Mouse (Mus musculus): ENCODE measurements around the gene Tmsb10. TPM values are rescaled to one million over a fixed set of nuclear protein-coding genes. Genes with fewer than 3 reads are reported as not detected.

Gene Tmsb10
- polyA plus RNA-seq (2012; rRNA removed), result 39.2 and 41.2 TPM in 2 replicates

GRCm38 (mm10) chr6:72958662-72959071 lies at the start of gene Tmsb10:
Gene Tmsb10 (minus strand): TSS chr6:72958748.
- no peak for DNase-seq (ENCODE audit: low read depth)

GRCm38 (mm10) chr6:73003601-73004000 lies 45.1 kb upstream of the Tmsb10 start:
- no peak for DNase-seq (ENCODE audit: low read depth)

DNA sequence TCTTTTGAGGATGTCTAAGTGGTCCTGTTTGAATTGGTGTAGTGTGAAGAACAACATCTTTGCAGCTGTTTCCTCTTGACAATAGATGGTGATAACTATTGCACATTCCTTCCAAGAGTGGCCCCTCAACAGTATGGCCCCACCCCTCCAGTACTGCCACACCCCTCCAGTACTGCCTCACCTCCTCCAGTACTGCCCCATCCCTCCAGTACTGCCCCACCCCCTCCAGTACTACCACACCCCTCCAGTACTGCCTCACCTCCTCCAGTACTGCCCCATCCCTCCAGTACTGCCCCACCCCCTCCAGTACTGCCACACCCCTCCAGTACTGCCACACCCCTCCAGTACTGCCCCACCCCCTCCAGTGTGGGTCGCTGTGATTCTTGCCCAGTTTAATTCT lies 43.8 kb upstream of the Tmsb10 start:
- no peak for DNase-seq (ENCODE audit: low read depth)

GRCm38 (mm10) chr6:72998809-72999208 lies 40.3 kb upstream of the Tmsb10 start:
- no peak for DNase-seq (ENCODE audit: low read depth)

GRCm38 (mm10) chr6:72993688-72994082 lies 35.1 kb upstream of the Tmsb10 start:
- DNase-seq (ENCODE audit: low read depth), result no peak

DNA sequence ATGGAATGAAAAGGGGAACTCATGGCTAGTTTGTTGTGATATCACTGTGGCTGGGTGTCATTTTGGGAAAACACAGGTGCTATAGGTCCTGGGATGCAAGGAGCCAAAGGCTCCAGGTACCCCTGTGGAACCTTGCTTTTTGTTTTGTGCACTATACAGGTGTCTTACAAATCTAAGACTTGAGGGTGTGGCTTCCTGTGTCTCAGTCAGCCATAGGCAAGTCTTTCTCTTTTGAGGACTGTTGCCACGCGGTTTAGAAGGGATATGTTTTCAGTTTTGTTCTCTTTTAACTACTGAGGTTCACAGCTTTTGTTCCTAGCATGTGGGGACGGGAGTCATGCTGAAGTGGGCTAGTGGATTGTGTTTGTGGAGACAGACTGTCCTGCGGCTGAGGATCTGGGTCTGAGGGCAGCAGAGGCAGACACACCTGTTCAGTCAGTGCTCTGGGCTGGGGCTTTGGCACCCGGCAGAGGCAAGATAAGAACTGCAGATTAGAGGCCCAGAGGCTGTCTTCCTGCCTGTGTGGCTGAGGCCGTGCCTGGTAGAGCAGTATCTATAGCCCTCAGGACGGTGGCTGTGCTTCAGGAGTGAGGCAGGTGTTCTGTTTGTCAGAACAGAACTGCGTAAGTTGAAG lies 34.6 kb upstream of the Tmsb10 start:
- DNase-seq (ENCODE audit: low read depth), result no peak

DNA sequence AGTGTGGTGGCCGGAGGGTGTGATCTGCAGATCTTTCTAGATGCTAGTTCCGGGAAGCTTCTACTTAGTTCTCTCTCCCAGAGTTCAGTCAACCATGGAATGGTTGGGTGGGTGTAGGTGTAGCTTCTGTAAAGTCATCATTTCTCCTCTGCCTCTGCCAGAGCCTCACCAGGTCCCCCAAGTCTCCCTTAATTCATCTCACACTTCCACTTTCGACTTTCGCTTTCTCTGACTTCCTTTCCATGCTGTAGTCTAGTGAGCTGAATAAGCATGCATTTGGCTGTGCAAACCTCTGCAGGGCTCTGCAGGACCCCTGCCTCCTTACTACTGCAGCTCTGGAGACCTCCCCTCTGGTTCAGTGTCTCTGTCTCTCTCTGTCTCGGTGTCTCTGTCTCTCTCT lies 31.7 kb upstream of the Tmsb10 start:
- no peak for DNase-seq (ENCODE audit: low read depth)

DNA sequence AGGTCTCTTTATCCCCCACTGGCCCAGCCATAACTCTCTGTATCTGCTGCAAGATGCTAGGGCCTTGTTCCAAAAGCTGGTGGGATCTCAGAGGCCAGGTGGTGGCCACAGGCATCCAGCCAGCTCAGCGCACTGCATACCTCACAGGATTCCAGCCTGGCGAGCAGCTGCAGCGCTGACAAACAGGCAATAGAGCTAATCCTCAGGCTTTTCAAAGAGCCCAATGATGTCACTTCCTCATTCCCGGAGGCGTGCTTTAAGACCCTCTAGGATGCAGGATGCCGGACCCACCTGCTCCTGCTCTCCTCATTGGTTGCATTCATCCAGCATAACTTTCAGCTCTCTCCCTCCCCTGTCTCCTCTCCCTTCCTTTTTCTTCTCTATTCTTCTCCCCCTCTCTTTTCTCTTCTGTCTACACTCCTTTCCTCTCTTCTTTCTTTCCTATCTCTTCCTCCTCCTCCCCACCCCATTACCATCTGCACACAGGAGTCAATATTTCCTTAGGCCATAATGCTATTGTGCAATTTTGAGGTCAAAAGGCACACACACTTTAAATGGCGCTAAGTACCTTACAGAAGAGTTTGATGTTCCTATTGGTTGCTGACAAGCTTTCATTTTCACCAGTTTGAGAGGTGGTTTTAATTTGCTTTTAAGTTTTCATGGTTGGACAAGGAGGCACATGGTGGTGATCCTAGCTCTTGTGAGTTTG lies 30.6 kb upstream of the Tmsb10 start:
- no peak for DNase-seq (ENCODE audit: low read depth)

DNA sequence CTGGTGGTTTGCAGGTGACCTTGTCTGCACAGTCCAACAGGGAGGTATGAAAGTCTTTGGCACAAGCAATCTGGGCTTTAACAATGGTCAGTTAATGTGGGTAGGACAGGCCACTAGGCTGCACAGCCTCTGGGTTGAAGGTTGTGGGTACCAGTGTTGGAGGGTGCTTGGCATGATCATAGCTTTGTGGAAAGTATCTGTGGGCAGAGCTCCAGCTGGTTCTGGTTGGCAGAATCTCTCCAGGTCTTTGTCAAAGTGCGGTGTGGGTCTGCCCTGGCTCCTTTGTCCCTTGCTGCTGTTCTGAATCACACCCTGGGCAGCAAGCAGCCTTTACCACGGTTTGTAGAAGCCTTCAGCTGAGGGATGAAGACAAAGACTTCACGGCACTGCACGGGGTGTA lies 24.0 kb upstream of the Tmsb10 start:
- no peak for DNase-seq (ENCODE audit: low read depth)

- DNase-seq (ENCODE audit: low read depth), result no peak
Observed at GRCm38 (mm10) chr6:72981851-72982250, 23.3 kb upstream of the Tmsb10 start.

- DNase-seq (ENCODE audit: low read depth), result no peak
Observed at GRCm38 (mm10) chr6:72981124-72981651, 22.6 kb upstream of the Tmsb10 start.

- DNase-seq (ENCODE audit: low read depth), result no peak
Observed at GRCm38 (mm10) chr6:72976866-72977265, 18.3 kb upstream of the Tmsb10 start.

GRCm38 (mm10) chr6:72971074-72971473 lies 12.5 kb upstream of the Tmsb10 start:
- no peak for DNase-seq (ENCODE audit: low read depth)

DNA sequence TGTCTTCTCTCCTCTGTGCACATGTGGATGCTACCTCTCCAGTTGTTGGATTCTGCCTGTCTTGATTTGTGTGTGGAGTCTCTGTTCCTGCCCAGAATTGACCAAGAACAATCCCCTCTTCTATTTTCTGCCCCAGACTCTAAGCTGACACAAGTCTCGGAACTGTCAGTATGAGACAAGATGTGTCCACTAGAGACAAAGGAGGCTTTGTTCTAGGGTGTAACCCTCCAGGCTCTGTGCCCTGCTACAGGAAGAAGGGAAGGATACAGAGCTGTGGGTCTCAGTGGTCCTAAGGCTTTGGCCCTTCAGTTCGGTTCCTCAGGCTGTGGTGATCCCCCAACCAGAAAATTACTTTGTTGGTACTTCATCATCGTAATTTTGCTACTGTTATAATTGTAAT lies 11.2 kb upstream of the Tmsb10 start:
- DNase-seq (ENCODE audit: low read depth), result no peak

GRCm38 (mm10) chr6:72965199-72965598 lies 6.7 kb upstream of the Tmsb10 start:
- no peak for DNase-seq (ENCODE audit: low read depth)

DNA sequence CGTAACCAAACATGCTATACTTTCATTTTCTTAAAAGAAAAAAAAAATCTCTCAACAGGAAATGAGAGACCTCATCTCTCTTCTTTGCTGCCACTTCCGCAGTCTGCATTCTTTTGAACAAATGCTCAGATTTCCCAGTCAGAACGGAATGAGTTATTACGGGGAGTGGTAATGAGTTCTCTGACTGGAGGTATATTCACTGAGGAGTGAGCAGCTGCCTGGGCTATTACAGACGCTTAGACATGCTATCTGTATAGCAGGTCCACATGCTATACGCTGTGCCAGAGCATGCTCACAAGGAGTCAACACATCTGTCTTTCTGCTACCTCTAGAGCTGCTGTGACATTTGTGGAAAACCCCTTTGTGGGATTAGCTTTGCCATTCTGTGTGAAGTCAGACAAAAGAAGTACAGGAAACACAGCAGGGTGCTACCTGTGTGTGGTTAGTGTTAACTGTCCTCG lies 3.8 kb upstream of the Tmsb10 start:
- no peak for DNase-seq (ENCODE audit: low read depth)

GRCm38 (mm10) chr6:72961603-72962002 lies 3.1 kb upstream of the Tmsb10 start:
- no peak for DNase-seq (ENCODE audit: low read depth)

DNA sequence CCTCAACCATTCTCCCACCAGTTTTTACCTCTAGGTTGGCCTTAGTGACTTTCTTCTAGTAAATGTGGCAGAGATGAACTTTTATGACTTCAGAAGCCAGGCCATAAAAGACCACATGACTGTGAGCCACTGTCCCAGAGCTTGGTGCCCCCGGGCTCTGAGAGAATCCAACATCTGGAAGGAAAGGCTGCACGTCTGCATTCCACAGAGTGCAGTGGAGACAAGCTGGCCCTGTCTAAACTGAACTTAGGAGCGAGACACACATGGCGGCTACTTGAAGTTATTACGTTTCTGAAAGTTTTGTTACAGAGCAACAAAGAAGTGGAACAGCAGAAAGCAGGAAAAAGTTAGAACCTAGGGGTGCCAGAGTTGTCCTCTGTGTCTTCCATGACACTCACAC lies 2.1 kb upstream of the Tmsb10 start:
- no peak for DNase-seq (ENCODE audit: low read depth)

- no peak for DNase-seq (ENCODE audit: low read depth)
Observed at GRCm38 (mm10) chr6:72959175-72959574, 627 bp upstream of the Tmsb10 start.

DNA sequence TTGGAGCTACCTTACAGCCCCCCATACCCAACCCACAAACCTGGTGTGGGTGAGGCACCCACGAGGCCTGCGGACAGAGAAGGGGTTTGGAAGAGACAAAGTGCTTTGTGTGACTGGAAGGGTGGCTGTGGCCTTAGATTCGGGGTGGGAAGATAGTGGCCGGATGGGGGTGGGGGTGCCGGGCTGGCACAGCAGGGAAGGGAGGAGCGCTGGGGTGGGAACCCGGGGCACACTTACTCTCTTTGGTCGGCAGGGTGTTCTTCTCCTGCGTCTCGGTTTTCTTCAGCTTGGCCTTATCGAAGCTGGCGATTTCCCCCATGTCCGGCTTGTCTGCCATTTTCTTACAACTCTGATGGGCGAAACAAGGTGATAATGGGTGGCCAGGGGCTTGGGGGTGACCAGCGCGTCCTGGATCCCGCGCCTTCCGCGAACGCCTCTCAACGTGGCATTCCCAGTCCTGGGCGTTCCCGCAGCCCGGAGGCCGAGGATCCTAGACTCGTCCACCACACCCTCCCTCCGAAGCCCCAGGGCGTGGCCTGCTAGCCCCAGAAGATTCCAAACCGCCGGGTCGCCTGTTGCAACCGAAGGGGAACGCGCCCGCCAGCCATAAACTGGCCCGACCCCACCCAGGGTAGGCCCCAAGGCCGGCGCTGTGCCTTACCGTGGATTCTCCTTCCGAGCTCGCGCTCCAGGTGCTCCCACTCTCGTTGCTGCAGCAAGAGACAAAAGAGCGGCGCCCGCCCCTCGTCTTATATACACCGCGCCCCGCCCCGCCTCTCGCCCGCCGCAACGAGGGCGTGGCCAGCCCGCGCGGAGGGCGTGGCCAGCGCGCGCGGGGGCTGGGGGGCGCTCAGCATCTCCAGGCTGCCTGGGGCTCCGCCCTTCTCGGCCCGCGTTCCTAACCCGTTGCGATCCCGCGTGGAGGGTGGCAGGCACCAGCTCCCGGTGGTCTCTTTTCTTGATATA lies 589 bp downstream of the Tmsb10 start:
- DNase-seq (ENCODE audit: low read depth), result no peak

GRCm38 (mm10) chr6:72957093-72957435 lies 1.5 kb downstream of the Tmsb10 start:
- DNase-seq (ENCODE audit: low read depth), result no peak
